Mouse (Mus musculus): Measurements from ENCODE around the gene Kifap3.
"Not testable (repeated sequence)": the region's sequence is repeated elsewhere in the genome, so short reads cannot be mapped to it uniquely, and the experiment has no call there.

- not testable (repeated sequence) for TF ChIP-seq CTCF (IDR thresholded peaks at IDR 0.05; ENCODE audit: borderline replicate concordance, extremely low read depth, insufficient read depth, insufficient read length); POLR2A (IDR thresholded peaks at IDR 0.05; ENCODE audit: borderline replicate concordance, extremely low read depth, insufficient read depth, insufficient read length, poor library complexity, severe bottlenecking)
These were observed 4.2 kb downstream of the Kifap3 start for GRCm38 (mm10) chr1:163783577-163783976.

Data from brain, embryonic 14.5 days (tissue).